Mouse (Mus musculus) adrenal gland, adult (tissue): ENCODE results near the gene Themis2.
"Not testable (repeated sequence)": the region's sequence is repeated elsewhere in the genome, so short reads cannot be mapped to it uniquely, and the experiment has no call there.

Experiments used
- DNase-seq, 2 experiments: peaks; one replicate each; pipeline ENCODE4 v3.0.0; 2022 to 2023; ENCODE audit warnings: low spot score in 1 of 2; ENCODE audit not compliant: inconsistent age in 2 of 2

Themis2 gene

GRCm38 (mm10) chr4:132757633-132758351 is 38.4 kb downstream of the Themis2 start:
- DNase-seq, result no peak

GRCm38 (mm10) chr4:132756974-132757373 is 39.2 kb downstream of the Themis2 start, which contains the start of gene Smpdl3b:
Gene Smpdl3b, minus strand, starts transcription at chr4:132757252.
- peak; percentile 75 to 91 for DNase-seq

GRCm38 (mm10) chr4:132752992-132753391 is 43.2 kb downstream of the Themis2 start:
- DNase-seq, result peak in 1 of 2 experiments; percentile 52

- no peak for DNase-seq
Observed at GRCm38 (mm10) chr4:132749258-132749982, 46.8 kb downstream of the Themis2 start.

GRCm38 (mm10) chr4:132748778-132749177 is 47.4 kb downstream of the Themis2 start:
- DNase-seq, result no peak

GRCm38 (mm10) chr4:132747664-132748259 is 48.4 kb downstream of the Themis2 start:
- peak; percentile 38 to 67 for DNase-seq

- no peak for DNase-seq
Observed at GRCm38 (mm10) chr4:132746911-132747517, 49.2 kb downstream of the Themis2 start.

- DNase-seq, result peak in 1 of 2 experiments; percentile 62
Observed at GRCm38 (mm10) chr4:132743992-132744911, 51.9 kb downstream of the Themis2 start.

GRCm38 (mm10) chr4:132741491-132741890 is 54.7 kb downstream of the Themis2 start:
- DNase-seq, result no peak

- DNase-seq, result not testable (repeated sequence)
Observed at GRCm38 (mm10) chr4:132737154-132737553, 59.0 kb downstream of the Themis2 start.

GRCm38 (mm10) chr4:132735894-132736293 is 60.3 kb downstream of the Themis2 start:
- DNase-seq, result no peak

GRCm38 (mm10) chr4:132735389-132735788 is 60.8 kb downstream of the Themis2 start:
- DNase-seq, result no peak

- DNase-seq, result no peak
Observed at GRCm38 (mm10) chr4:132734766-132735165, 61.4 kb downstream of the Themis2 start.

- no peak for DNase-seq
Observed at GRCm38 (mm10) chr4:132733071-132733770, 63.0 kb downstream of the Themis2 start.

GRCm38 (mm10) chr4:132732148-132732684 is 64.0 kb downstream of the Themis2 start, which contains the start of gene Xkr8:
Gene Xkr8, minus strand, starts transcription at chr4:132732546.
- peak; percentile 94 to 97 for DNase-seq
